Mouse (Mus musculus): ENCODE measurements around the gene 9330182O14Rik. TPM values are rescaled to one million over a fixed set of nuclear protein-coding genes. Genes with fewer than 3 reads are reported as not detected.

Gene 9330182O14Rik
- not detected for polyA plus RNA-seq (2017; shearing (Covaris generic))

GRCm38 (mm10) chr15:40134152-40134792, at the start of gene 9330182O14Rik:
Gene 9330182O14Rik (plus strand): TSS chr15:40134365.

